Mouse (Mus musculus) limb, embryonic 15.5 days (tissue): ENCODE results near the gene Mre11a. TPM values are rescaled to one million over a fixed set of nuclear protein-coding genes. Genes with fewer than 3 reads are reported as not detected.

Experiments
- ATAC-seq: fragments of 200-750 bp; cut with Nextera tagmentation; 2 replicates; pipeline ENCODE4 v1.8.0; 2017; ENCODE audit warnings: low read depth, moderate TSS enrichment; ENCODE audit not compliant: insufficient number of reproducible peaks, low FRiP score, low TSS enrichment
- H3K27ac ChIP-seq: fragments of 300-500 bp; sonication (generic); 2 replicates; pipeline ENCODE4 v1.5.1; 2015; ENCODE audit warnings: moderate library complexity, mild to moderate bottlenecking, inconsistent platforms
- H3K27me3 ChIP-seq: fragments of 300-500 bp; sonication (generic); 2 replicates; pipeline ENCODE4 v1.6.1; 2015; ENCODE audit warnings: inconsistent platforms
- H3K36me3 ChIP-seq: fragments of 300-500 bp; sonication (generic); 2 replicates; pipeline ENCODE4 v1.6.1; 2015; ENCODE audit warnings: inconsistent platforms
- H3K4me1 ChIP-seq: fragments of 300-500 bp; sonication (generic); 2 replicates; pipeline ENCODE4 v1.6.1; 2015; ENCODE audit warnings: inconsistent platforms
- H3K4me2 ChIP-seq: fragments of 300-500 bp; sonication (generic); 2 replicates; pipeline ENCODE4 v1.6.1; 2015; ENCODE audit warnings: mild to moderate bottlenecking, inconsistent platforms
- H3K4me3 ChIP-seq: fragments of 300-500 bp; sonication (generic); 2 replicates; pipeline ENCODE4 v1.5.1; 2015; ENCODE audit warnings: mild to moderate bottlenecking, inconsistent platforms
- H3K9ac ChIP-seq: fragments of 300-500 bp; sonication (generic); 2 replicates; pipeline ENCODE4 v1.6.1; 2015; ENCODE audit warnings: inconsistent platforms
- H3K9me3 ChIP-seq: fragments of 300-500 bp; sonication (generic); 2 replicates; pipeline ENCODE4 v1.6.1; 2016; ENCODE audit warnings: inconsistent platforms
- WGBS: fragments of 180-500 bp; shearing (Covaris S2); methylation state at CpG from one replicate; pipeline ENCODE4 v1.1.7; 2015; 5-methylcytosine and 5-hydroxymethylcytosine counted together
- polyA plus RNA-seq: library from polyadenylated mRNA; unstranded; fragments of >200 nt; fragmentation: Nextera tagmentation; extraction: Ambion mirVana; gene quantifications from 2 replicates; pipeline ENCODE4 v1.2.1, GENCODE M21; 2015

Mre11a gene
- polyA plus RNA-seq, 1 experiment from 2014 or later, result 19.8 TPM

DNA sequence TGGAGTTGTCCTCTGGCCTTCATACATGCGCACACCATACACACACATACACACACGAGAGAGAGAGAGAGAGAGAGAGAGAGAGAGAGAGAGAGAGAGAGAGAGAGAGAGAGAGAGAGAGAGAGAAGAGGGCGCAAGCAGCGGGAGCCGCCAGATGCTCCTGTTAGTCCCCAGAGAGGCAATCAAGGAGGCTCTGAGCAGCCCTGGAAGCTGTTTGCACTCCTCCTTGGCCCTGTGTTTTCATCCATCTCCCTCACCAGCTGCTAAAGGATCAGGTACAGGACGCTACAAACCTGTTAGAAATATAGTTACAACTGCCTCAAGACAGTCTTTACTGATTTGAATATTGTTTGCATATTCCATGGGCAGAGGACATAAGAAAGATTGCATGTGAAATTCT is 14.6 kb upstream of the Mre11a start:
- peaks cover 10% of the 10 kb centered on the region for H3K4me1 ChIP-seq
- 39% methylated on average over 6 of the region's 6 CpGs for WGBS
- H3K27me3 ChIP-seq, result peaks cover 6% of the 10 kb centered on the region; the same call in 1 of the 2 replicates
- H3K9ac ChIP-seq, result no peak overlapping the region
- no peaks in the 10 kb centered on the region for H3K9me3 ChIP-seq
- no peak for ATAC-seq
- H3K4me3 ChIP-seq, result no peak overlapping the region
- no peak overlapping the region for H3K27ac ChIP-seq
- no peaks in the 10 kb centered on the region for H3K36me3 ChIP-seq
- H3K4me2 ChIP-seq, result no peak overlapping the region

DNA sequence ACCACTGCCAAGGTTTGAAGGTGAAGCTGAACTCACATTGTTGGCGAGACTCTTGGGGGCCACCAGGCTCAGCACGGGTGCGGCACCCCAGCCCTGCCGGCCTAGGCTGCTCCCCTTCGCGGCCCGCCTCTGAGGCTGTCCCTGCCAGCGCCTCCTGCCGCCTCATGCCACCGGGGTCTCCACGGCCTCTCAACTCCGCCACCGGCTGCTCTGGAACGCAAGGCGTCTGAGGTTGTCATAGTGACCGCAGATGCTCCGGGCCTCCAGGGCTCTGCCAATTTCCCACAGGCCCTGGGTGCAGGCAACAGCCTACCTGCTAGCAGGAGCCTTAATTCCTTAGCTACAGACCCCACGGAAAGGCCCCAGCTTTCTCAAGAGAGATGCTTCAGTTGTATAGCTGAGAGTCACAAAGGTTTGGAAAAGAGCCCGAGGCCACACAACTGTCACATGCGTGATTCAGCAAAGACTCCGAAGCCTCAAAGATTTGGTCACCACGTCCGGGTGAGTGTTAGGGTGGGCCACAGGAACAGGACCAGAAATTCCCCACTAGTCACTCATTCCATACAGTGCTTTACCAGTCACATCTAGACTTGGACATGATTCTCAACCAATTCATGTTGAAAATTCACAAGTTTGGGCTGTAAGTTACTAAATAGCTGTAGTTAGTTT is 13.5 kb upstream of the Mre11a start, which contains the start of gene 1700012B09Rik:
Gene 1700012B09Rik, minus strand, starts transcription at position 228 of the 669 bp plus-strand sequence.
- Histone ChIP-seq H3K36me3 (no peaks in the 10 kb centered on the region), H3K4me3 (no peak within 1 kb of the TSS), H3K9ac (no peak within 1 kb of the TSS), H3K4me1 (peaks cover 10% of the 10 kb centered on the region), H3K27me3 (peaks cover 6% of the 10 kb centered on the region; the same call in 1 of the 2 replicates), H3K4me2 (no peak within 1 kb of the TSS), H3K27ac (no peak within 1 kb of the TSS), H3K9me3 (no peaks in the 10 kb centered on the region)
- no peak for ATAC-seq
- WGBS, result 18% methylated on average over 22 of the region's 23 CpGs

DNA sequence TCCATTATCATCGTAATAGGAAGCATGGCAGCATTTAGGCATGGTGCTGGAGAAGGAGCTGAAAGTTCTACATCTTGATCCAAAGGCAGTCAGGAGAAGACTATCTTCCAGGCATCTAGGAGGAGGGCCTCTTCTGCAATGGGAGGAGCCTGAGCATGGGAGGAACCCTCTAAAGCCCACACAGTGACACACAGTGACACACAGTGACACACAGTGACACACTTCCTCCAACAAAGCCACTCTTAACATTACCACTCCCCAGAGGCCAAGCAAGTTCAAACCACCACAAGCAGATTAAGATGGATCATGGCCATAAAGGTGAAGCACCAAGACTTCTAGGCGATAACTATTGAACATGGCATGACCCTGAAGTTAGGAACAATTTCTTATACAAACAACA is 12.4 kb upstream of the Mre11a start:
- no peak overlapping the region for H3K9ac ChIP-seq
- peaks cover 10% of the 10 kb centered on the region for H3K4me1 ChIP-seq
- H3K9me3 ChIP-seq, result no peaks in the 10 kb centered on the region
- no peaks in the 10 kb centered on the region for H3K36me3 ChIP-seq
- WGBS, result 86% methylated on average over 2 of the region's 2 CpGs
- no peak for ATAC-seq
- peaks cover 6% of the 10 kb centered on the region; the same call in 1 of the 2 replicates for H3K27me3 ChIP-seq
- no peak overlapping the region for H3K4me2 ChIP-seq
- H3K4me3 ChIP-seq, result no peak overlapping the region
- H3K27ac ChIP-seq, result no peak overlapping the region

DNA sequence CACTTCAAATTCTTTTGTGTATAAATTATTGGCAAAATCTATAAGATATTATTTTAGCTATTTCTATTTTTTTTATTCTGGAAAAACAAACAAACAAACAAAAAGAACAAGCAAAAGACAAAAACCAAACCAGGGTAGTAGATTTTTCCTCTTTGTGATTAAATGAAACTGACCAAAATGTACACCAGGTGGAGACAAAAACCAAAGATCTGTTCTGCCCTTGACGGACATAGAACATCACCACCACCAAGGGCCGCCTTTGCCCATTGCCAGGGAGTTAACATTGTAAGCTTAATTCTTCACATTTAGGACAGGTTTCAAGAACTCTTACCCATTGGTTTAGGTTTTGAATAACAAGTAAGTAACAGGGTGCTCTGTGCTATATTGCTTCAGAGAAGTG is 10.6 kb upstream of the Mre11a start:
- WGBS, result 41% methylated on average over 2 of the region's 2 CpGs
- no peak for ATAC-seq
- peaks cover 5% of the 10 kb centered on the region; the same call in 1 of the 2 replicates for H3K27me3 ChIP-seq

DNA sequence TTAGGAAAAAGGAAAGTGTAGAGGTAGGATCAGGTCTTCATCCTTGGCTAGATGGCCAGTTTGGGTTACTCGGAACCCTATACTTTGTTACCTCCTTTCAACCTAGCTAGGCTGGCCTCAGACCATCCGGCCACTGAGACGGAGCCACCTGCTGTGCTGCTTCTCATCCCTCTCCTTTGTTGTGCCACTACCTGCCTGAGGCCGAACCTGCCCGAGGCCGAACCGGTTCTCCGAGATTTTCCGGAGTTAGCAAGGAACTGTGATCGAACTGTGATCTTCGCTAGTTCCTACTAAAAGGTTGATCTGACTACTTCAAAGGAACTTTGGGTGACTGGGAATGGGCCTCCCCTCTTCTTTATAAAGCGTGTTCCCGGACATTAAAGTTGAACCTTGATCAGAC is 6.1 kb upstream of the Mre11a start:
- peaks cover 24% of the 10 kb centered on the region for H3K36me3 ChIP-seq
- H3K27me3 ChIP-seq, result no peaks in the 10 kb centered on the region
- no peak overlapping the region for H3K27ac ChIP-seq
- H3K4me2 ChIP-seq, result no peak overlapping the region
- no peak overlapping the region for H3K4me3 ChIP-seq
- H3K9me3 ChIP-seq, result no peaks in the 10 kb centered on the region
- 31% methylated on average over 13 of the region's 13 CpGs for WGBS
- no peak for ATAC-seq
- H3K4me1 ChIP-seq, result no peaks in the 10 kb centered on the region
- no peak overlapping the region for H3K9ac ChIP-seq

More for the DNA sequence above, 10.6 kb upstream of the Mre11a start:
- Histone ChIP-seq H3K4me1 (peaks cover 10% of the 10 kb centered on the region), H3K4me2 (no peak overlapping the region), H3K36me3 (no peaks in the 10 kb centered on the region), H3K4me3 (no peak overlapping the region), H3K27ac (no peak overlapping the region), H3K9ac (no peak overlapping the region), H3K9me3 (no peaks in the 10 kb centered on the region)

DNA sequence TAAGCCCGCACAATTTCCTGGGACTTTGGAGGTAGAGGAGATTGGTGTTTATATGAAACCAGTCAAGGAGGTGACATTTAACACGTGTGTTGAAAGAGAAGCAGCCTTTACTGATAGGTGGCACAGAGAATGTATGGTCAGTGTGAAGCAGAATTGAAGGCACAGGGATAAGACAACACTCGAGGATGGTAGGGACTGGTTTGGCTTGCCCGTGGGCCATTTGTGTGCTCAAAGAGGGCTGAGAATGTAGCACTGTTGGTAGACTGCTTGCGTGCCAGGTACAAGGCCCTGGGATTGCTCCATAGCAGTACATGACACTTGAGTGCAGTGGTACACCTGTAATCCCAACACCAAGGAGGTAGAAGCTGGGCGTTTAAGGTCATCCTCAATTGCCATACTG is 2.9 kb downstream of the Mre11a start:
- no peak overlapping the region for H3K9ac ChIP-seq
- 89% methylated on average over 6 of the region's 6 CpGs for WGBS
- peaks cover 5% of the 10 kb centered on the region; the same call in 1 of the 2 replicates for H3K4me1 ChIP-seq
- H3K27me3 ChIP-seq, result no peaks in the 10 kb centered on the region
- no peaks in the 10 kb centered on the region for H3K9me3 ChIP-seq
- H3K36me3 ChIP-seq, result peaks cover 35% of the 10 kb centered on the region
- no peak overlapping the region for H3K27ac ChIP-seq
- no peak for ATAC-seq
- no peak overlapping the region for H3K4me3 ChIP-seq
- H3K4me2 ChIP-seq, result no peak overlapping the region

DNA sequence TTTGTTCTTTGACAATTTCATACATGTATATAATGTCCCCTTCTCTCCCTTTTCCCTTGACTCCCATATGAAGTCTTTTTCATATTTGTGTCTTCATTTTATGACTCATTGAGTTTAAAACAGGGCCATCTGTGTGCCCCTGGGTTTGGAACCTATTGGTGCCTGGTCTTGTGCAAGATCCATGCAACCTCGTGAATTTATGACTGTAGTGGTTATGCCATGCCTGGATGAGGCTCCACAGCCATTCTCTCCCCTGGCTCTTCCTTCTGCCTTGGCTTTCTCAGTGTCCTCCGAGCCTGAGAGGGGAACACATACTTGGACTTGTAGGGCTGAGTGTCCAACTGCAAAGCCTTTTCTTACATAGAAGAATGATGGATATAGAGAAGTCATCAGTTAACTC is 21.3 kb downstream of the Mre11a start:
- H3K9ac ChIP-seq, result no peak overlapping the region
- no peaks in the 10 kb centered on the region for H3K27me3 ChIP-seq
- ATAC-seq, result no peak
- 78% methylated on average over 2 of the region's 2 CpGs for WGBS
- H3K4me2 ChIP-seq, result no peak overlapping the region
- H3K4me3 ChIP-seq, result no peak overlapping the region
- no peaks in the 10 kb centered on the region for H3K9me3 ChIP-seq
- no peak overlapping the region for H3K27ac ChIP-seq
- peaks cover 70% of the 10 kb centered on the region for H3K36me3 ChIP-seq
- no peaks in the 10 kb centered on the region for H3K4me1 ChIP-seq

DNA sequence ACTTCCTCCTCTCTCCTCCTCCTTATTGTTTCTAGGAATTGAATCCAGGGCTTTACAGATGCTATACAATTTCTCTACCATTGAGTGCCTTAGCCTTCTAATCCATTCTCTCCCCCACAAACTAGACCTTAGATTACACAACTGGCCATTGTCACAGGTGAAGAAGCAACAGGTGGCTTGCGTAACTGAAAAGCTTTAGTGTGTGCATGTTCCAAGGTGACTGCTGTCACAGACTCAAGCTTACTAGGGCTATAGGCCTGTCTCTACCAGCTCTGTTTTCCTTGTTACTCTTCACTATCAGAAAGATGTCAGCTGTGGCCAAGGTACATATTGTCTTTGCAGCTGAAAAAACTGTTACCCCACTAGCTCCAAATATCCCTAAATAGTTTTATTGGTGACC is 22.3 kb downstream of the Mre11a start:
- WGBS, result 95% methylated on average over 1 of the region's 1 CpGs
- ATAC-seq, result no peak

DNA sequence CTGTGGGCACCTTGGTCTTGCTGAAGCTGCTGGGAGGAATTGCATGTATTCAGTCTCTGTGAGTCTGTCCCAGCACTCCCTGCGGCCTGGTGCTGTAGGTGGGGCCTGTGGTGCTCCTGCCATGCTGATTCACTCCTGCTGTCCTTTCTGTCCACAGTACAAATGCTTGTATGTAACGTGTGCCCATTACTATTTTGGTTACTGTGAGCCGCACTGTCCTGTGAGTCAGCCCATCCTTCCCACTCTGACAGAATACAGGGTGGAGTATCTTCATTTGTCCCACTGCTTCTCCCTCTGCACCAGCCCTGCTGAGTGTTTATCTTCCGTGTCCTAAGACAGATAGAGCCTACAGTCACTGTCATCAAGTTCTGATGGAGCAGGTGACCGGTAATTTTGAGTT is 25.7 kb downstream of the Mre11a start:
- ATAC-seq, result no peak
- Histone ChIP-seq H3K9ac (no peak overlapping the region), H3K27ac (no peak overlapping the region), H3K36me3 (peaks cover 67% of the 10 kb centered on the region), H3K27me3 (no peaks in the 10 kb centered on the region), H3K9me3 (no peaks in the 10 kb centered on the region), H3K4me2 (no peak overlapping the region), H3K4me3 (no peak overlapping the region), H3K4me1 (no peaks in the 10 kb centered on the region)
- 92% methylated on average over 5 of the region's 5 CpGs for WGBS

More for the DNA sequence above, 22.3 kb downstream of the Mre11a start:
- Histone ChIP-seq H3K9me3 (no peaks in the 10 kb centered on the region), H3K4me2 (no peak overlapping the region), H3K9ac (no peak overlapping the region), H3K27ac (no peak overlapping the region), H3K4me3 (no peak overlapping the region), H3K36me3 (peaks cover 68% of the 10 kb centered on the region), H3K4me1 (no peaks in the 10 kb centered on the region), H3K27me3 (no peaks in the 10 kb centered on the region)

DNA sequence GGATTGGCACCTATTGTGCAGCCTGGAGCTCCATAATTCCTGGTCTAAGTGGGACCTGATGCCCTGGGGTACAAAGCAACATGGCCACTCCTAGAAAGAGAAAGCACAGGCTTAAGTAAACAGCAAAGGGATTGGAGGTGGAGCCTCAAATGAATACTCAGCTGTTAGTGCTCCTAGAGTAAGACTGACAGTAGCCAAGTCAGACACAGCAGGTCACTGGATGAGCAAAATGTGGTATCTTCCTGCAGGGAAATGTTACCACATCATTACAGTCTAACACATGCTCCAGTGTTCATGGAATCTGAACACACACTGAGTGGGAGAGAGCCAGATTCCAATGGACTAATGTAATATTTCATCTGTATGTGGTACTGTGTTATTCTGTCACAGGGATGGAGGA is 36.9 kb downstream of the Mre11a start:
- Histone ChIP-seq H3K27me3 (no peaks in the 10 kb centered on the region), H3K36me3 (peaks cover 74% of the 10 kb centered on the region), H3K9ac (no peak overlapping the region), H3K4me1 (no peaks in the 10 kb centered on the region), H3K9me3 (no peaks in the 10 kb centered on the region), H3K4me3 (no peak overlapping the region), H3K27ac (no peak overlapping the region), H3K4me2 (no peak overlapping the region)
- no peak for ATAC-seq

DNA sequence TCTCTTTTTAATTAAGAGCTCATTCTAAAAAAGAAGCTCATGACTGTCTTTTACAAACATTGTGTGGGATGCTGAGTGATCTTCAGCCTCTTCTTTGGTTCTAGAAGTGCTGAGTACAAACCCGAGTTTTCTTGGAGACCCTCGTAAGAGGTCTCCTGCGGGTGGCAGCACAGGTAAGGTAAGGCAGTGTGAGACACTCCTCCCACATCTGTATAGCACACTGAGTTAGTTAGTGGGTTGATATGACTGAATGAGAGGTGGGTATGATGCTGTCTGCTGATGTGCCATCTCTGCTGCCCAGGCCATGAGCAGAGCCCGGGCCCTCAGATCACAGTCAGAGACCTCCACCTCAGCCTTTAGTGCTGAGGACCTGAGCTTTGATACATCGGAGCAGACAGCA is 40.4 kb downstream of the Mre11a start:
- Histone ChIP-seq H3K27ac (no peak overlapping the region), H3K9ac (no peak overlapping the region), H3K4me3 (no peak overlapping the region), H3K9me3 (no peaks in the 10 kb centered on the region), H3K4me1 (no peaks in the 10 kb centered on the region), H3K36me3 (peaks cover 56% of the 10 kb centered on the region), H3K27me3 (no peaks in the 10 kb centered on the region), H3K4me2 (no peak overlapping the region)
- WGBS, result 82% methylated on average over 5 of the region's 5 CpGs
- ATAC-seq, result no peak

DNA sequence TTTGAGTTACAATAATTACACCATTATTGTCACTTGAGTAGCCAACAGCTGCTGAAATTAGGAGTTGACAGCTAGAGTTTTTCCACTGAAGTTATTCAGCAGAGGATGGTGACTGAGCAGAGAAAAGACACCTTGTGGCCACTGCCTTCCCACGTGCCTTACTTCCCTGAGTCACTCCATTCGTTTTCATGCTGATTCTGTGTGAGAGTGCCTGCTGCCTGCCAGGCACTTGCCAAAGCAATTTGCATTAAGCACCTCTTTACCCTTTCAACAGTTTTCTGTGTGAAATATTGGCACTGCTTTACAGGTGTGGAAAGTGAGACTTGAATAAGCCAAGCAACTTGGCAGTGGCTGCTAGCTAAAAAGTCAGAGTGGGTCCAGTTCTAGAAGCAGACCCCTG is 43.4 kb downstream of the Mre11a start:
- Histone ChIP-seq H3K4me2 (no peak overlapping the region), H3K36me3 (peaks cover 53% of the 10 kb centered on the region)

DNA sequence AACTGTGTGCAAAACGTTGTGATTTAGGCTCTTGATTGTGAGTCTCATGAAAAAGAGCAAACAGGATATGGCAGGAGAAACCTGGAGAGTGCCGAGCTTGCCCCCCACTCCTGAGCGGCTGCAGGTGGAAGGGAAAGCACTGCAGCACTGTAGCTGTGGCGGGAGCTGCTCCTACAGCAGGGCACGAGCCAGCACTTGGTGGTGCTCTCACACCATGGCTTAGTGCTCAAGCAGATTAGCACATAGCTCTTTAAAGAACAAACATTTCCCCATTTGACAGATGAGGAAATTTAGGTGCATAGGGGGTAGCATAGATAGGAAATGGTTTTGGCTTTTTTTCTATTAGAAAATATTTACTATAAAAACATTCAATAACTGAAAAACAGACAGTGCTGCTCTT is 47.6 kb downstream of the Mre11a start:
- H3K4me3 ChIP-seq, result no peak overlapping the region
- peaks cover 69% of the 10 kb centered on the region for H3K36me3 ChIP-seq
- peaks cover 4% of the 10 kb centered on the region; the same call in 1 of the 2 replicates for H3K27me3 ChIP-seq
- 85% methylated on average over 5 of the region's 5 CpGs for WGBS
- H3K4me1 ChIP-seq, result no peaks in the 10 kb centered on the region
- H3K9me3 ChIP-seq, result no peaks in the 10 kb centered on the region
- no peak for ATAC-seq
- no peak overlapping the region for H3K27ac ChIP-seq
- no peak overlapping the region for H3K4me2 ChIP-seq
- H3K9ac ChIP-seq, result no peak overlapping the region

More for the DNA sequence above, 43.4 kb downstream of the Mre11a start:
- ATAC-seq, result no peak
- no peaks in the 10 kb centered on the region for H3K27me3 ChIP-seq
- no peak overlapping the region for H3K4me3 ChIP-seq
- no peaks in the 10 kb centered on the region for H3K9me3 ChIP-seq
- no peak overlapping the region for H3K27ac ChIP-seq
- WGBS, result 59% methylated on average over 2 of the region's 2 CpGs
- H3K9ac ChIP-seq, result no peak overlapping the region
- H3K4me1 ChIP-seq, result no peaks in the 10 kb centered on the region
